ENCODE assay signal across 7 mouse cellular contexts in genomic region chr8:92460129-92460953, GRCm38 (mm10).
A peak's percentile ranks its signal among the peaks of the same experiment; 100 is the strongest.
DNase-seq lines count a peak whose midpoint lies in the region; ATAC-seq and TF ChIP-seq lines count a peak whose summit lies in the region.

No protein-coding gene starts in this region.

- 1% methylated on average over 91 of the region's 93 CpGs for WGBS in liver, embryonic 11.5 days
- 1% methylated on average over 89 of the region's 93 CpGs for WGBS in intestine, postnatal 0 days
- WGBS in stomach, embryonic 15.5 days, result 1% methylated on average over 92 of the region's 93 CpGs

- H3K4me3 ChIP-seq in liver, embryonic 11.5 days (ENCODE audit: low read depth, low read length), result peak overlapping the region; percentile 51
- H3K4me3 ChIP-seq in embryonic fibroblast, embryonic 13.5 days (ENCODE audit: insufficient read depth, low read length), result peak overlapping the region; percentile 43
- H3K4me3 ChIP-seq in intestine, postnatal 0 days (ENCODE audit: low read depth, low read length), result peak overlapping the region; percentile 46
- H3K4me3 ChIP-seq in stomach, embryonic 15.5 days (replicated peaks), result peak overlapping the region; percentile 51

- DNase-seq in liver, embryonic 11.5 days (ENCODE audit: low spot score), result peak; percentile 34
- no peak for DNase-seq in liver
- DNase-seq in lung, postnatal 36 days, result peak; percentile 5
- DNase-seq in thymus, postnatal 0 days (ENCODE audit: low spot score), result no peak

- H3K4me1 ChIP-seq in liver, embryonic 11.5 days (replicated peaks; ENCODE audit: control insufficient read depth, insufficient read depth, low read length), result no peaks in the 10 kb centered on the region; the same call in 1 of the 2 replicates
- H3K4me1 ChIP-seq in embryonic fibroblast, embryonic 13.5 days (ENCODE audit: control insufficient read depth, insufficient read depth, low read length), result no peaks in the 10 kb centered on the region
- no peaks in the 10 kb centered on the region for H3K4me1 ChIP-seq in intestine, postnatal 0 days (replicated peaks; ENCODE audit: control insufficient read depth, insufficient read depth, low read length)
- peaks cover 10% of the 10 kb centered on the region; the same call in 1 of the 2 replicates for H3K4me1 ChIP-seq in stomach, embryonic 15.5 days

- no peaks in the 10 kb centered on the region for H3K9me3 ChIP-seq in liver, embryonic 11.5 days (ENCODE audit: control insufficient read depth, low read length)
- no peaks in the 10 kb centered on the region for H3K9me3 ChIP-seq in intestine, postnatal 0 days (ENCODE audit: control insufficient read depth)
- H3K9me3 ChIP-seq in stomach, embryonic 15.5 days, result no peaks in the 10 kb centered on the region

- ATAC-seq in liver, embryonic 11.5 days (replicated peaks; ENCODE audit: low FRiP score), result no peak
- no peak for ATAC-seq in intestine, postnatal 0 days
- no peak for ATAC-seq in stomach, embryonic 15.5 days (ENCODE audit: insufficient read depth, low FRiP score, low read depth)

- H3K9ac ChIP-seq in liver, embryonic 11.5 days (ENCODE audit: low read depth, low read length), result no peak overlapping the region
- no peak overlapping the region for H3K9ac ChIP-seq in intestine, postnatal 0 days (ENCODE audit: low read depth, low read length)
- no peak overlapping the region for H3K9ac ChIP-seq in stomach, embryonic 15.5 days

- no peak for TF ChIP-seq CTCF in embryonic fibroblast, embryonic 13.5 days (IDR thresholded peaks at IDR 0.05; ENCODE audit: borderline replicate concordance, insufficient read depth, low read length)
- peak; percentile 27 for TF ChIP-seq CTCF in intestine, postnatal 0 days (IDR thresholded peaks at IDR 0.05; ENCODE audit: low read depth)

- peak overlapping the region; percentile 80 for H3K4me2 ChIP-seq in liver, embryonic 11.5 days
- H3K4me2 ChIP-seq in intestine, postnatal 0 days (replicated peaks; ENCODE audit: low read depth), result peak overlapping the region; percentile 79
- H3K4me2 ChIP-seq in stomach, embryonic 15.5 days, result peak overlapping the region; percentile 97

- H3K27ac ChIP-seq in liver, embryonic 11.5 days (ENCODE audit: low read depth, low read length), result no peak overlapping the region
- H3K27ac ChIP-seq in embryonic fibroblast, embryonic 13.5 days (ENCODE audit: insufficient read depth, low read length), result no peak overlapping the region
- no peak overlapping the region for H3K27ac ChIP-seq in intestine, postnatal 0 days (ENCODE audit: low read depth, low read length)
- H3K27ac ChIP-seq in stomach, embryonic 15.5 days, result no peak overlapping the region

- peaks cover 54% of the 10 kb centered on the region for H3K27me3 ChIP-seq in liver, embryonic 11.5 days (replicated peaks; ENCODE audit: control insufficient read depth, insufficient read depth, low read length)
- H3K27me3 ChIP-seq in intestine, postnatal 0 days (replicated peaks; ENCODE audit: control insufficient read depth, insufficient read depth, low read length), result peaks cover 42% of the 10 kb centered on the region
- peaks cover 47% of the 10 kb centered on the region for H3K27me3 ChIP-seq in stomach, embryonic 15.5 days (replicated peaks)

- no peaks in the 10 kb centered on the region for H3K36me3 ChIP-seq in liver, embryonic 11.5 days (ENCODE audit: control insufficient read depth, insufficient read depth, low read length)
- H3K36me3 ChIP-seq in intestine, postnatal 0 days (ENCODE audit: control insufficient read depth, insufficient read depth), result no peaks in the 10 kb centered on the region
- no peaks in the 10 kb centered on the region for H3K36me3 ChIP-seq in stomach, embryonic 15.5 days

- no peak for TF ChIP-seq POLR2A in embryonic fibroblast, embryonic 13.5 days (IDR thresholded peaks at IDR 0.05; ENCODE audit: low read depth, low read length)

Comparison
In these comparisons a context has a peak if more than half of its experiments do, and no peak if none do; other contexts are left out.
1. DNase-seq: peak in liver, embryonic 11.5 days (single experiment) and lung, postnatal 36 days (single experiment); none in liver (single experiment) and thymus, postnatal 0 days (single experiment).
2. Peak in every context shown above with its lines, with median percentiles within 50 percentile points of each other: H3K4me2 ChIP-seq and H3K4me3 ChIP-seq.